Mouse (Mus musculus) spleen, adult 2 months (tissue): ENCODE measurements around the gene Bri3.

Source experiments
- CTCF ChIP-seq: fragments of 200-500 bp; IDR thresholded peaks from 2 replicates; pipeline ENCODE4 v1.5.1; 2011; ENCODE audit warnings: mild to moderate bottlenecking, inconsistent platforms; ENCODE audit not compliant: insufficient read depth, insufficient read length, insufficient replicate concordance; ENCODE audit errors: extremely low read depth
- POLR2A ChIP-seq: fragments of 200-500 bp; IDR thresholded peaks from 2 replicates; pipeline ENCODE4 v1.6.1; 2011; ENCODE audit warnings: low read depth, low read length, inconsistent platforms

DNA sequence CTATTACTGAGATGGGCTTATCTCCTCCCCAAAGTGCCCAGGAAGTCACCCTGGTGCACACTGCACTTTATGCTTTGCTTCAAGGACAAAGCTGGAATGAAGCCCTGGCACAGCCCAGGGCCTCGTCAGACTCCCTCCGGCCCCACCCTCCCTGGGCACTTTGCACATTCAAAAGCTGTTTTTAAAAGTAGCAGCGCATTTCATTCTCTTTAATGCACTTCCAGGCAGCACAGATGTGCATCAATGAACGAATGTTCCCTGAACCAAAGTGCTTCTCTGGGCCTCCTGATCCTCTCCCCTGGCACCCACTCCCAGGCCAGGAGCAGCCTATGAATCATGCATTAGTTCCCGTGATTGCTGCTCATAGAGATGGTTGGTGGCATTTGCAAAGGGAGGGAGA is 167.5 kb downstream of the Bri3 start:
- no peak for TF ChIP-seq CTCF
- no peak for TF ChIP-seq POLR2A
